Mouse (Mus musculus) liver, postnatal 0 days (tissue): ENCODE measurements around the gene Themis.

ENCODE experiments used
- CTCF ChIP-seq: sonication (generic); IDR thresholded peaks from 2 replicates; pipeline ENCODE4 v1.5.1; 2016; ENCODE audit warnings: antibody characterized with exemption, low read depth
- EP300 ChIP-seq: IDR thresholded peaks from 2 replicates; pipeline ENCODE4 v1.6.1; 2016; ENCODE audit warnings: antibody characterized with exemption, low read depth, mild to moderate bottlenecking

- TF ChIP-seq CTCF = no peak
- TF ChIP-seq EP300 = no peak
Observed at GRCm38 (mm10) chr10:28651910-28652309, 16.2 kb upstream of the Themis start.
